Mouse (Mus musculus) MEL-GATA-1-ER (cell line): ENCODE measurements at regions not wholly inside any gene's neighbourhood (a gene's known extent, or its start where the extent isn't known, plus 50 kb on each side); places are given as distances from the start of the nearest gene placed in this dataset.
"Not testable (repeated sequence)": the region's sequence is repeated elsewhere in the genome, so short reads cannot be mapped to it uniquely, and the experiment has no call there.

ENCODE experiments used
- DNase-seq: peaks from one replicate; pipeline ENCODE4 v3.0.0-alpha.2; 2012; ENCODE audit warnings: low read depth; ENCODE audit errors: extremely low read depth

GRCm38 (mm10) chr10:53482919-53483318 is 103.2 kb upstream of the Cep85l start:
- DNase-seq: no peak

- DNase-seq: no peak
Measured at GRCm38 (mm10) chr10:53470200-53470599, 90.5 kb upstream of the Cep85l start.

- no peak for DNase-seq
Measured at GRCm38 (mm10) chr10:53469611-53470010, 89.9 kb upstream of the Cep85l start.

- DNase-seq: no peak
Measured at GRCm38 (mm10) chr10:53468293-53468545, 88.5 kb upstream of the Cep85l start.

DNA sequence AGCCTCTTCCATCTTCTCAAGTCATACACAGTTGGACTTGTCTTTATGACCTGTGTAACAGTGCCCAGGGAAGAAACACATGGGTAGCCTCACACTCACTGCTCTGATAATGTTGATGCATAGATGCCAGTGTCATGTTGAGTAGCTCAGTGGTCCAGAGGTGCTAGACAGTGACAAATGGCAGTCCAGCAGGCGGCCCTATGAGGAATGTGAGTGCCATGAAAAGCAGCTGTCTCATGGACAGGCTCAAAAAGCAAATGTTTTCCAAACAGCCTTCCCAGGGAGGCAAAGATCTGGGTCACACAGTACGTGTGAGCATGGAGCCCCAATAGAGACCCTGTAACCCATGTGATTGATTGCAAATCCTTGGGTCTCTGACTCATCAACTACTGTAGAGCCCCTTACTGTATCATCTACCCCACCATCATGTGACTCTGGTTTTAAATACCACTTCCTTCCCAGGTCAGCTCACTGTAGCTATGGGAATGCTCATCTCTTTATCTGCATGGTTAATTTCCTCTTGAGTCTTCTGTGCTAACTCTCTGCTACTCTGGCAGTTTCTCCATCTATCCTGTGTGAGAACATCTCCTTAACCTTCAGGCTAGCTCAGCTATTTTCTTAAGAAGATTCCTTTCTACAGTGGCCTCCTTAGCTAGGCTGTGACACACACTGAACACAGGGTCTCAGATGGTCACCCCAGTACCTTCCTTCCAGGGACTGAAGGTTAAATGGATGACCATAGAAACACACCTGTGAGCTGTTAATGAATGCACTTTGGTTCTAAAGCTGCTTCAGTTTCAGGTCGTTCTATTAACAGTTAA is 87.9 kb upstream of the Cep85l start:
- DNase-seq: no peak

GRCm38 (mm10) chr10:53466851-53467250 is 87.1 kb upstream of the Cep85l start:
- no peak for DNase-seq

DNA sequence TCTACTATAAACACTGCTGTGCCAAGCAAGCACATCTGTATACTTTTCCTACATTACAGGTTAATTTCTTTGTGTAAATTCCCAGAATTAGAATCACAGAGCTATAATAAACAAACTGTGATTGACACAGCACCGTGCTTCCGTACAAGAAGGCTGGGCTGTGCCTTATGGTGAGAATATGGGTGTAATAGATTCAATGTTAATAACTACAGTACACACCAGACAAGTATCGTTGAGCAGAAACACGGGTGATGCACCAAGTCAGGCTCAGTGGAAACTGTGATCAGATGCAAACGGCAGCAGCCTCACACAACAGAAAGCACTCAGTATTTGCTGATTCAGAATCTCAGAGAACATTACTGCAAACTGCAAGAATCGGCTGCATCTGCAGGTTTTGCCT is 86.5 kb upstream of the Cep85l start:
- DNase-seq: no peak

DNA sequence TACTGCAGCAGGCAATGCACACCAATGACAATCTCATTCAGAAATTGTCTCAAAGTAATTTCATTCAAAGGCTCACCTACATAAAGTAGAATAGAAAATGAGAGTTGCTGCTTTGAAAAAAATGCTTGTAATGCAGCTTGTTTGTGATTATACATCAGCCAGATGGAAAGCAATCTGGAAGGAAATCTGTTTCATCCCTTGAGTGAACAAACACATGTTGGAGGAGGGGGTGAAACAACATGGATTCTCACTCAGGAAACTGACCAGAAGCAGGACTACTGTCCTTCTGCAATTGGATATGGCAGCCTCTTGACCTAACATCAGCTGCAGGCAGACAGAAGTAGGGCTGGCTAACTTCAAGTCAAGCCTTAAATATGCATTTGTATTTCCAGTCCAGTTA is 84.8 kb upstream of the Cep85l start:
- DNase-seq: no peak

- DNase-seq: no peak
Measured at GRCm38 (mm10) chr10:53464006-53464405, 84.3 kb upstream of the Cep85l start.

GRCm38 (mm10) chr10:53463471-53463870 is 83.7 kb upstream of the Cep85l start:
- DNase-seq: no peak

GRCm38 (mm10) chr10:53462449-53463308 is 82.9 kb upstream of the Cep85l start:
- DNase-seq: no peak

- peak; percentile 15 for DNase-seq
Measured at GRCm38 (mm10) chr10:53461070-53461781, 81.5 kb upstream of the Cep85l start.

DNA sequence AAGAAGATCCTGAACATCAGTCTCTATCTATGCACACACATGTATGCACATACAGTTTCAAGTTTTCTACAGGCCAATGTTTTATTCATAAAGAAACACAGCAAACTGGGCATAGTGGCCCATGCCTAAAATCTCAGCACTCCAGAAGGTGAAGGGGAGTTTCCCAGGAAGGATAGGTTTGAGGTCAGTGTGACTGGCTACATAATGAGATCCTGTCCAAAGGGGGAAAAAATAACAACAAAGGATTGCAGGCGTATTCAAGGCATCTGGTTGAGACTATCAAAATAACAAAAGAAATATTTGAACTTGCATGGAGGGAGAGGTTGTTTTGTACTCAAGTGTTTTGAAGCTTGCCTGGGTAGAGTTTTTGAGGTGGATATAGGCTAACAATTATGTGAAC is 80.0 kb upstream of the Cep85l start:
- DNase-seq: not testable (repeated sequence)

GRCm38 (mm10) chr10:53456027-53456713 is 76.4 kb upstream of the Cep85l start:
- DNase-seq: no peak

- DNase-seq: no peak
Measured at GRCm38 (mm10) chr10:53444789-53445188, 65.0 kb upstream of the Cep85l start.

GRCm38 (mm10) chr10:53443443-53443842 is 63.7 kb upstream of the Cep85l start:
- DNase-seq: no peak

- DNase-seq: peak; percentile 34
Measured at GRCm38 (mm10) chr10:53442912-53443311, 63.2 kb upstream of the Cep85l start.

DNA sequence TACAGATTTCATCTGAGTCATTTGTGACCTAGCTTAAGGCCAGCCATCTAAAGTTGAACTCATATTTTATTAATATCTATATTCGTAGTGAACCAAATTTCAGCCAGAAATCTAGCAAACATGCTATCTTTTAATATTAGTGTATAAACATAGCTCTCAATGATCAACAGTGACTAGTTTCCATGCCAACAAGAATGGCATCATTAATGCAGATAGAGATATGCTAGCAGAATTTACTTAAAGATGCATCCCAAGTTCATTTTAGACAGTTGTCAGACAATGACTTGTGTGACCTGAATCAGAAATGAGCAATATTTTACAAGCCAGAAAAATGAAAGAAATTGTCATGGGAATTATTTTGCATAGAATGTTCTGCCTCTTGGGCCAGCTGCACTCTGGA is 60.5 kb upstream of the Cep85l start:
- no peak for DNase-seq

DNA sequence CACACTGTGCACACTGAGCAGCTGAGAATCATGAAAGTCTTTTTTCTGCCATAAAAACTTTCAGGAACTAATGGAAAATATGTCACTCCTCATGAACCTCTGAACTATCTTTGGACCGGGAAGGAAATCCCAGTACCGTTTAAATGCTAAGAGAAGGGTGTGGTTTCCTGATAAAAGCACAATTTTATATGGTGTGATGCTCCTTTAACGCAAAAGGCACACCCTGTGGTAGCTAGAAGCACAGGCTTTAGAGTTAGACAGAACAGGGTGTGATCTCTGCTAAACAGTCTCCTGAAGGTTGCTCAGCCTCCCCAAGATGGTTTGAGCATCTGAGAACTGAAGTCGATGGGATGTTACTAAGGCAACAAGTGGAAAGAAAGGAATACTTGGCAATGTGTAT is 58.6 kb upstream of the Cep85l start:
- DNase-seq: no peak

DNA sequence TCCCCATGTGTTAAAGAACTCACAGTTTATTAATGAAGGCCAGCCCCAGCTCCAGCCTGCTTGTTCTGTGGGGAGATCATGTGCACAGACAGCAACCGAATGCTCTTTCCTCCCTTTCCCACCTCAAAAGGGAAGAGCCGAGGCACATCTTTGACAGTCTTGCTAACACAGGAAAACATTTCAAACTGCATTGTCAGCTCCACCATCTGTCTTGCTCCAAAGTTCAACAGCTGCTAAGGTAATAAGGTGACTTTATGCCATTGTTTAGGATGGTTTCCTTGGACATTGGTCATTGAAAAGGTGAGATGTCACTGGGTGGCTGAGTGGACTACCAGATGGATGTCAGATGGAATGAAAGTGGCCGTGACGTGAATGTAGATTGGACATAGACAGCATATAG is 58.0 kb upstream of the Cep85l start:
- no peak for DNase-seq

DNA sequence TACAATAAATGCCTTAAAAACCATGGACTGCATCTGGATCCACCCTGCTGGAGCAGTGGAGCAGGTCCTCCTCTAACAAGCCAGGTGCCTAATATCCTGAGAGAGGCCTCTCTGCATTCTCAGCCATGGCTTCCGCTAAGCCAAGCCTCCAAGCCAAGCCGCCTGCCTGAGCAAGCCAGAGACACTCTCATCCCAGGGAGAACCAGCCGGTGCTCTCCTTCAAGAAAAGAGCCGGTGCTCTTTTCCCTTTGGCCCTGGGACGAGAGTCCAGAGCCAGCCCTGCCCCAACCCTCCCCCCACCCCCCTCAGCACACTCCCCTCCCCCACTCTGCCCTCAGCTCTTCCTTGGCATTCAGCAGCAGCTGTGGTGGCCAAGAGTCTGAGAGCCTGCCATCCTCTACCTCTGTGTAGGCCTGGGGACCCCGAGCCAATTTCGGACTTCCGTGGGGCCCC is 56.3 kb upstream of the Cep85l start:
- no peak for DNase-seq
